Mouse (Mus musculus) hindbrain, postnatal 0 days (tissue): ENCODE measurements around the gene Osbpl9. TPM values are rescaled to one million over a fixed set of nuclear protein-coding genes. Genes with fewer than 3 reads are reported as not detected.

ENCODE experiments used
- ATAC-seq: fragments of 200-750 bp; cut with Nextera tagmentation; 2 replicates; pipeline ENCODE4 v1.8.0; 2017; ENCODE audit warnings: mild to moderate bottlenecking, moderate TSS enrichment, moderate library complexity
- DNase-seq: peaks from one replicate; pipeline ENCODE4 v3.0.0-alpha.2; 2015; ENCODE audit warnings: low spot score
- H3K27ac ChIP-seq: fragments of 300-500 bp; sonication (generic); 2 replicates; pipeline ENCODE4 v1.5.1; 2014; ENCODE audit warnings: mild to moderate bottlenecking
- H3K27me3 ChIP-seq: fragments of 300-500 bp; sonication (generic); 2 replicates; pipeline ENCODE4 v1.6.1; 2014; ENCODE audit warnings: low read length, mixed read lengths; ENCODE audit not compliant: insufficient read depth
- H3K36me3 ChIP-seq: fragments of 300-500 bp; sonication (generic); 2 replicates; pipeline ENCODE4 v1.6.1; 2014; ENCODE audit warnings: low read length, mixed read lengths; ENCODE audit not compliant: insufficient read depth
- H3K4me1 ChIP-seq: fragments of 300-500 bp; sonication (generic); 2 replicates; pipeline ENCODE4 v1.6.1; 2014; ENCODE audit warnings: antibody characterized with exemption, low read length, mixed read lengths; ENCODE audit not compliant: insufficient read depth
- H3K4me2 ChIP-seq: fragments of 300-500 bp; sonication (generic); 2 replicates; pipeline ENCODE4 v1.6.1; 2014; ENCODE audit warnings: low read depth, mild to moderate bottlenecking, low read length, moderate library complexity, mixed read lengths
- H3K4me3 ChIP-seq: fragments of 300-500 bp; sonication (generic); 2 replicates; pipeline ENCODE4 v1.5.1; 2014; ENCODE audit warnings: low read length
- H3K9ac ChIP-seq: fragments of 300-500 bp; sonication (generic); replicated peaks from 2 replicates; pipeline ENCODE4 v1.6.1; 2014; ENCODE audit warnings: mild to moderate bottlenecking, low read length, moderate library complexity, mixed read lengths
- H3K9me3 ChIP-seq: fragments of 300-500 bp; sonication (generic); 2 replicates; pipeline ENCODE4 v1.6.1; 2016; ENCODE audit warnings: low read length, mixed read lengths
- CTCF ChIP-seq: IDR thresholded peaks from 2 replicates; pipeline ENCODE4 v1.5.1; 2016; ENCODE audit warnings: antibody characterized with exemption, control low read depth, low read depth
- WGBS: fragments of 180-500 bp; shearing (Covaris S2); extraction: QIAGEN DNeasy Blood & Tissue Kit; methylation state at CpG from one replicate; pipeline ENCODE4 v1.1.7; 2014; 5-methylcytosine and 5-hydroxymethylcytosine counted together
- polyA plus RNA-seq: library from polyadenylated mRNA; unstranded; fragments of >200 nt; fragmentation: Nextera tagmentation; extraction: Ambion mirVana; gene quantifications from 2 replicates; pipeline ENCODE4 v1.2.1, GENCODE M21; 2015
- total RNA-seq: library from RNA; depleted of rRNA; stranded (reverse); fragments of >200 nt; gene quantifications from 2 replicates; pipeline ENCODE4 v1.2.3, GENCODE M21; 2014

Osbpl9 gene
- total and polyA plus RNA-seq, 2 experiments from 2014 or later = 59.0 to 59.3 TPM

DNA sequence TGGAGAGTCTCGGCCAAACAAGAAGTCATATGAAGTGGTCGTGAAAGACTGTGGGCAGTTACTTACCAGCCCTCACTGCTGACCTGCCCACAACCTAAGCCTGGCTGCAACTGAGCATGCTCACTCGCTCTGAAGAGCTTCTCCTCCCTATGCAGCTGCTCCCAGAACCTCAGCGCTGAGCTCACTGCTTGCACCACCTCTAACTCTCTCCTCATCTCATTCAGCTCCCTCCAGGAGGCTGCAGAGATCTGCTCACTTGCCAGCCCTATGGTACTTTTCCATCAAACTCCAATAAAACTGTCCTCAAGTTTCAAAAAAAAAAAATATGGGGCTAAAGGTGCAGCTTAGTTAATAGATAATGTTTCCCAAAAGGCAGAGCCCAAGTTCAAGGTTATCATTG lies 63.5 kb downstream of the Osbpl9 start:
- Histone ChIP-seq H3K36me3 (no peaks in the 10 kb centered on the region), H3K9ac (no peak overlapping the region), H3K4me3 (no peak overlapping the region), H3K4me1 (no peaks in the 10 kb centered on the region), H3K27me3 (no peaks in the 10 kb centered on the region), H3K4me2 (no peak overlapping the region), H3K9me3 (no peaks in the 10 kb centered on the region), H3K27ac (no peak overlapping the region)
- WGBS = 62% methylated on average over 4 of the region's 4 CpGs
- TF ChIP-seq CTCF = no peak
- ATAC-seq (no peak), DNase-seq (no peak)

DNA sequence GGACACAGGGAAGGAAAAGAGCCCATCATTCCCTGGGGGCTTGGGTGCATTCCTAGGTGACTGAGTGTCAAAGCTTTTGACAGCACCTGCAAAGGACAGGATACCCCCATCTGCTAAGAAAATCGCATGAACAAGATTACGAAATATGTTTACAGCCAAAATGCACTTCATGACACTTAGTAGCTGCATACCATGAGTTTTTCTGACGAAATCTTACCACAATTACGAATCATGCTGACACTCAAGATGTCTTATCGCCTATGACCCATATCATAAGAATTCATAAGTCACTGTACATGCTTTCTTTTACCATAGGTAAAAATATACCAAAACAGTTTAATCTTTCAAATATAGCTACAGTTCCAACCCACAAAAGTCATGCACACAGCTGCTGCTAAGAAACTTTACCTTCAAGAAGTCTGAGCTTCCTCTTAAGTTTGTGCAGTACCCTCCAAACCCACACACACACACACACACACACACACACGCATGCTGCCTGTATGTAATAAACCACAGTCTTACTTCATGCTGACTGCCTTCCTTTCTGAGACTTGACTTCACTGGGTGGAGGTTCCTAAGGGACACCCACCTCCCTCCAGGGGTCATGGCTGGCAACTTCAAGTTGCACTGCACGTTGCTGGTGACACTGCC lies 65.5 kb downstream of the Osbpl9 start:
- Histone ChIP-seq H3K4me2 (no peak overlapping the region), H3K4me1 (no peaks in the 10 kb centered on the region), H3K36me3 (no peaks in the 10 kb centered on the region), H3K9me3 (no peaks in the 10 kb centered on the region), H3K27me3 (no peaks in the 10 kb centered on the region), H3K27ac (no peak overlapping the region), H3K9ac (no peak overlapping the region), H3K4me3 (no peak overlapping the region)
- DNase-seq = no peak
- no peak for TF ChIP-seq CTCF
- 85% methylated on average over 7 of the region's 7 CpGs for WGBS
- ATAC-seq = no peak

DNA sequence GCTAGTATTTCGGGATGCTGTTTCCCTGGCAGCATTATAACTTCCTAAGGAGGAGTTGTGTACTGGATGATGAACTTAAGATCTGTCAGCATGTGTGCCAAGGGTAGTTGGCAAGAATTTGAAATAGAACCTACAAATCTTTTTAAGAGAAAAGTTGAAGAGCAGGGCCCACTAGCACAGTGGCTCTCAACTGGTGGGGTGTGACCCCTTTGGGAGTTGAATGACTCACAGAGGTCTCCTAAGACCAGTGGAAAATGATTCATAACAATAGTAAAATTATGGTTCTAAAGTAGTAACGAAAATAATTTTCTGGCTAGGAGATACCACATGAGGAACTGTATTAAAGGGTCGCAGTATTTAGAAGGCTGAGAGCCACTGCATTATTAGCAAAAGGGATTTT lies 67.1 kb downstream of the Osbpl9 start:
- no peaks in the 10 kb centered on the region for H3K9me3 ChIP-seq

GRCm38 (mm10) chr4:109131256-109131872 lies 70.7 kb downstream of the Osbpl9 start:
- H3K4me2 ChIP-seq = no peak overlapping the region
- H3K4me3 ChIP-seq = no peak overlapping the region
- no peak for ATAC-seq
- no peak for TF ChIP-seq CTCF
- no peak for DNase-seq
- no peak overlapping the region for H3K9ac ChIP-seq
- H3K4me1 ChIP-seq = no peaks in the 10 kb centered on the region
- no peaks in the 10 kb centered on the region for H3K9me3 ChIP-seq
- H3K27ac ChIP-seq = no peak overlapping the region
- 90% methylated on average over 10 of the region's 10 CpGs for WGBS
- H3K36me3 ChIP-seq = peaks cover 10% of the 10 kb centered on the region; the same call in 1 of the 2 replicates
- H3K27me3 ChIP-seq = no peaks in the 10 kb centered on the region

More for the DNA sequence above, 67.1 kb downstream of the Osbpl9 start:
- no peak overlapping the region for H3K4me3 ChIP-seq
- no peak overlapping the region for H3K9ac ChIP-seq
- TF ChIP-seq CTCF = no peak
- ATAC-seq (no peak), DNase-seq (no peak)
- H3K4me1 ChIP-seq = no peaks in the 10 kb centered on the region
- H3K4me2 ChIP-seq = no peak overlapping the region
- H3K27me3 ChIP-seq = no peaks in the 10 kb centered on the region
- H3K27ac ChIP-seq = no peak overlapping the region
- H3K36me3 ChIP-seq = peaks cover 10% of the 10 kb centered on the region; the same call in 1 of the 2 replicates
- 86% methylated on average over 3 of the region's 3 CpGs for WGBS

GRCm38 (mm10) chr4:109128971-109129370 lies 73.1 kb downstream of the Osbpl9 start:
- Histone ChIP-seq H3K4me1 (no peaks in the 10 kb centered on the region), H3K4me2 (no peak overlapping the region), H3K36me3 (peaks cover 10% of the 10 kb centered on the region; the same call in 1 of the 2 replicates), H3K27ac (no peak overlapping the region), H3K4me3 (no peak overlapping the region), H3K9ac (no peak overlapping the region), H3K27me3 (no peaks in the 10 kb centered on the region), H3K9me3 (no peaks in the 10 kb centered on the region)
- no peak for TF ChIP-seq CTCF
- DNase-seq (no peak), ATAC-seq (no peak)

GRCm38 (mm10) chr4:109128017-109128416 lies 74.1 kb downstream of the Osbpl9 start:
- no peak for TF ChIP-seq CTCF
- Histone ChIP-seq H3K36me3 (peaks cover 10% of the 10 kb centered on the region; the same call in 1 of the 2 replicates), H3K9me3 (no peaks in the 10 kb centered on the region), H3K27ac (0 out of 2 replicates have a peak overlapping the region, but pooled peaks have one; percentile 0), H3K27me3 (no peaks in the 10 kb centered on the region), H3K9ac (no peak overlapping the region), H3K4me2 (no peak overlapping the region), H3K4me1 (no peaks in the 10 kb centered on the region), H3K4me3 (no peak overlapping the region)
- 64% methylated on average over 9 of the region's 9 CpGs for WGBS
- ATAC-seq (no peak), DNase-seq (no peak)

GRCm38 (mm10) chr4:109126834-109127564 lies 75.1 kb downstream of the Osbpl9 start:
- WGBS = 41% methylated on average over 10 of the region's 10 CpGs
- Histone ChIP-seq H3K4me3 (no peak overlapping the region), H3K27ac (no peak overlapping the region), H3K9ac (no peak overlapping the region), H3K36me3 (peaks cover 10% of the 10 kb centered on the region; the same call in 1 of the 2 replicates), H3K4me1 (no peaks in the 10 kb centered on the region), H3K27me3 (no peaks in the 10 kb centered on the region), H3K4me2 (no peak overlapping the region), H3K9me3 (no peaks in the 10 kb centered on the region)
- no peak for TF ChIP-seq CTCF
- DNase-seq (no peak), ATAC-seq (no peak)
